Mouse (Mus musculus): ENCODE data around the gene Fam53b.

DNA sequence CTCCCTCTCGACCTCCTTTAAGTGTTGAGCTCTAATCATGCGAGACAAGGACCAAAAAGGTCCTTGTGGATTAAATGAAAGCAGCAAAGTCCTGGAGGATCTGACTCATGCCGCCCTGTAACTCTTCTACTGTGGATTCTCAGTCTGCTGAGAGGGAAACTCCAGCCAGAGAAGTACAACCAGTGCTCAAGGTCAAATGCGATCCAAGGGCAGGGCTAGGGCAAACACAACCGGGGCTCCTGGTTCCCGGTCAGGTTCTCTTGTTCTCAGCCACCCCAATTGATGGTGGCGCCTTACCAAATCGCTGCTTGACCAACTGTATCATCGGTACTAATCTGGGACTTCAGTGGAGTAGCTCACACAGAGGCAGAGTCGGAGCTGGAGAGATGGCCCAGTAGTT, 12.8 kb downstream of the Fam53b start:
- TF ChIP-seq CTCF (IDR thresholded peaks at IDR 0.05; ENCODE audit: extremely low read depth, insufficient read depth, insufficient read length, insufficient replicate concordance) (no peak), POLR2A (IDR thresholded peaks at IDR 0.05; ENCODE audit: low read depth, low read length) (no peak)
